Mouse (Mus musculus): ENCODE data around the gene Tmem211.

DNA sequence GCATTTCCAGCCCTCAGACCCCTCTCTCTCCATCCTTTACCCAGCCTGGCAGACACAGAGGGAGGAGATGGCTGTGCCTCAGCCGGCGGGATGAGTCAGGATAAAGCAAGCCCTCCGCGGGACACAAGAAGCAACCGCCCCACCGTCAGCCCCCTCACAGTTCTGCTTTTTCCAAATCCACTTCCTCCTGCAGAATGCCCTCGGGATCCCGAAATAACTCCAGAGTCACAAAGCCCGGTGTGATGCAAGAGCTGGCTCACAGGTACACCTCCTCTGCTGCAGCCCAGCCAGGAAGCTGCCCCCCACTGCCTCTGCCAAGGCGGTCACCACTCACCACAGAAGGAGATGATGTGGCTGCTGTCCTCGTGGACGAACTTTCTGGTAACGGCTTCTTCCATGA is 61.8 kb downstream of the Tmem211 start:
- TF ChIP-seq CTCF (IDR thresholded peaks at IDR 0.05; ENCODE audit: low read depth) (no peak), EP300 (IDR thresholded peaks at IDR 0.05; ENCODE audit: low read depth) (no peak)

Data from liver, postnatal 0 days (tissue).